Mouse (Mus musculus) lung, adult 2 months (tissue): ENCODE measurements around the gene Zfr2.

Experiments
- CTCF ChIP-seq: fragments of 200-500 bp; IDR thresholded peaks from 2 replicates; pipeline ENCODE4 v1.5.1; 2011; ENCODE audit warnings: mild to moderate bottlenecking, low read length, control low read depth; ENCODE audit not compliant: insufficient read depth
- POLR2A ChIP-seq: fragments of 200-500 bp; IDR thresholded peaks from 2 replicates; pipeline ENCODE4 v1.6.1; 2011; ENCODE audit warnings: low read depth, mild to moderate bottlenecking, control low read depth, low read length, borderline replicate concordance; ENCODE audit errors: extremely low read depth

GRCm38 (mm10) chr10:81216810-81217209, 16.1 kb upstream of the Zfr2 start:
- no peak for TF ChIP-seq POLR2A
- TF ChIP-seq CTCF: no peak
